Mouse (Mus musculus): ENCODE data around the gene Nxn. TPM values are rescaled to one million over a fixed set of nuclear protein-coding genes. Genes with fewer than 3 reads are reported as not detected.

Gene Nxn
- polyA plus RNA-seq, 1 experiment, result 4.8 TPM

DNA sequence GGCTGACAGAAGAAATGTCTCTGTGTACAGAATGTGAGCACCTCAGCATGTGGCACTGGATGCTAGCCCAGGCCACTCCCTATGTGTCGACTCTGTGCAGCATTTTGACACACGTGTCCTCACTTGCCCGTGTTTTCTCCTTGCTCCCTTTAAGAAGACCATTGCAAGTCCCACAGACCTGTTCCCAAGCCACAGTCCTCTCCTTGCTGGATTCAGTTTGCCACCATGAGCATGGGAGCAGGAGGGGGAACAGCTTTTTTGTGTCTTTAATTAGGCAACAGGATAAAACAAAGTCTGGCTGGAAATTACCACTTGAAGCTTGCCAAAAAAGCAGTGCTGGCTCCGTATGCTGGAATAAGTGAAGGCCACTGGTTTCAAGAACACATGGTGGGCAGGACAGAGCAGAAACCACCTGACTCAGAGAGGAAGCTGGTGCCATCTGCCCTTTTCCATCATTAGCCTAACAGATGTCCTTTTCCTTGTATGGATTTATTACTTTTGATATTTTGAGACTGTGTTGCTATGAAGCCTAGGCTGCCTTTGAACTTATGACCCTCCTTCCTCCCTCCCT lies 143.4 kb downstream of the Nxn start:
- no peak for TF ChIP-seq GATA1 (IDR thresholded peaks at IDR 0.05; ENCODE audit: low read length)

- TF ChIP-seq GATA1 (IDR thresholded peaks at IDR 0.05; ENCODE audit: low read length), result no peak
These were observed 145.0 kb downstream of the Nxn start for GRCm38 (mm10) chr11:76253918-76254264.

DNA sequence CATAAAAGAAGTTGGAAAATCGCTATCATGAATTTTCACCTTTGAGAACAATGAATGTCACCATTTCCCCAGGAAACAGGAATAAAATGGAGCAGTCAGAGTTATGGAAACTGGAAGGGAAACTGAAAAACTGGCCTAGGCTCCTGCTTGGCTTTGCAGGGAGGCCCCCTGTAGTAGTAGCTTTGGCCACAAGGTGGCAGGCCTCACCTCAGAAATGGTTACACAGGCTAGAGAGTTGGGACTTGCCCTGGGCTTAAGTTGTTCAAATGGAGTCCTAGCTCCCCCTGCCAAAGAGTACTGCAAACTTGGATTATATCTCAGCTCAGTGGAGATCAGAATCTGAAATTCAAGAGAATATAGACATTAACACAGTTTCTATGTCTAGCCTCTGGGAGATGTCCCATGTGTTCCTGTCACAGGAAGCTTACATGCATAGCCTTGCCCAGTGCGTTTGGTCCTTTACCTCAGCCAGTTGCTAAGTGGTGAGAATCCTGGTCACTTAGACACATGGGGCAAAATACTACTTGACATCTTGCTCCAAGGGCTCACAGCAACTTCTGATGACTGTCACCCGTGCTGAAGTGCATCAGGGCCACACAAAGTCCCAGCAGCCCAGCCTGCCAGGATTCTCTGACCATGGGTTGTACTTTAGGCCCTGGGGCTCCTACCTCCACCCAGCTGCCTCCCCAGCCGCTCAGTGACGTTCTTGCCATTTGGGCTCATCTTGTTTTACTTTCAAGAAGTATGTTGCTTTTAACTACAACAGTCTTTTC lies 145.6 kb downstream of the Nxn start:
- no peak for TF ChIP-seq GATA1 (IDR thresholded peaks at IDR 0.05; ENCODE audit: low read length)

- no peak for TF ChIP-seq GATA1 (IDR thresholded peaks at IDR 0.05; ENCODE audit: low read length)
These were observed 146.9 kb downstream of the Nxn start for GRCm38 (mm10) chr11:76252036-76252435.

DNA sequence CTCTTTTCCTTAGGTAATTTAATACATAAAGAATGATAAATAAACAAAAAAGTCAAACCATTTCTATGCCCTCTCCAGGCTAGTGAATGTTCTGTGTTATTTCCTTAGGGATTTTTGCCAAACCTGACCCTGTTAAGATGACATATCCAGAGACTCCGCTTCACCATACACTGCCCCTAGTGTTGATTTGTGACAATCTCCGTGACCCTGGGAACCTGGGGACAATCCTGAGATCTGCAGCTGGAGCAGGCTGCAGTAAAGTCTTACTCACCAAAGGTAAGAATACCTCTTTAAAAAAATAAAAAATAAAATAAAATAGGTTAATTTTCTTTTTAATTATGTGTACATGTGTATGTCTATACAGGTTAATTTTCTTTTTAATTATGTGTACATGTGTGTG lies 151.7 kb downstream of the Nxn start:
- no peak for TF ChIP-seq GATA1 (IDR thresholded peaks at IDR 0.05; ENCODE audit: low read length)

DNA sequence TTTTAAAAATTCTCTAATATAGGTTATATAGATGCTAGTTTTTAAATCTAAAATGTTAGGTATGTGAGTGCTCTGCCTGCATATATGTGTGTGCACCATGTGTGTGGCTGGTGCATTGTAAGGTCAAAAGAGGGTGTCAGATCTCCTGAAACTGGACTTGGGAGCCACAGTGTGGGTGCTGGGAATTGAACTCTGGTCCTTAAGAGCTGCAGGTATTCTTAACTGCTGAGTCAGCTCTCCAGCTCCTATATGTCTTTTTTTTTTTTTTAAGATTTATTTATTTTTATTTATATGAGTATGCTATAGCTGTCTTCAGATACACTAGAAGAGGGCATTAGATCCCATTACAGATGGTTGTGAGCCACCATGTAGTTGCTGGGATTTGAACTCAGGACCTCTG lies 152.5 kb downstream of the Nxn start:
- TF ChIP-seq GATA1 (IDR thresholded peaks at IDR 0.05; ENCODE audit: low read length), result no peak

- TF ChIP-seq GATA1 (IDR thresholded peaks at IDR 0.05; ENCODE audit: low read length), result no peak
These were observed 155.0 kb downstream of the Nxn start for GRCm38 (mm10) chr11:76243811-76244546.

- no peak for TF ChIP-seq GATA1 (IDR thresholded peaks at IDR 0.05; ENCODE audit: low read length)
These were observed 155.8 kb downstream of the Nxn start, which contains the start of the genes Mrm3 and Glod4 for GRCm38 (mm10) chr11:76242901-76243810. Gene Mrm3 (plus strand): TSS chr11:76243715. Gene Glod4 (minus strand): TSS chr11:76243725.

DNA sequence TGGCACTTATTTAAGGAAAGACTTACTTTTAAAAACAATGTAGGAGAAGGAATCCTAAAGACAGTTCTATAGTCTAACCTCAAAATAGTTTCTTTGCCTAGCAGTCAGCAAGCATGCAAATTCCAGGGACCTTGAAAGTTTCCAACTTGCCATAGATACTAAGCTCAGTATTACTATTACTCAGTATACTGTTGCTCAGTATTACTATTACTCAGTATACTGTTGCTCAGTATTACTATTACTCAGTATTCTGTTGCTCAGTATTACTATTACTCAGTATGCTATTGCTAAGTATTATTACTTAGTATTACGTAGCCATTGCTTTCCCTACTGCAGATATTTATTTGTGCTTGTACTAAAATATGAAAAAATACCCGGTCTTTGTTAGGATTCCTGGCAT lies 159.2 kb downstream of the Nxn start:
- no peak for TF ChIP-seq GATA1 (IDR thresholded peaks at IDR 0.05; ENCODE audit: low read length)

DNA sequence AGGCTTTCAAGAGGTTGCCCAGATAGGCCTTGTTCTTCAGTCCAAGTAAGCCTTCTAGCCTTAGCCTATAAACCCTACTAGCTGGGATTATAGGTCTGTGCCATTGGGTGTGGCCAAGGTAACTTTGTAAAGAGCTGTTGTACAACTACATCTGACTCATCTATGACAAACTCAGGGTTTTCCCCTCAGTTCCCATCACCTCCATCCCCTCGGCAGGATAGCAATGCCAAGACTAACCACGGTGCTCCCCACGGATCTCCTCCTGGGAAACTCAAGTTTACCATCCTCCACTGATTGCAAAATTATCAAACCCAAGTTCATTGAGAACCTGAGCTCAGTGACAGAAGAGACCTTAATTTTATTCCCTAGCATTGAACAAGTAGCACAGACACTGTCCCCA lies 162.8 kb downstream of the Nxn start:
- no peak for TF ChIP-seq GATA1 (IDR thresholded peaks at IDR 0.05; ENCODE audit: low read length)

DNA sequence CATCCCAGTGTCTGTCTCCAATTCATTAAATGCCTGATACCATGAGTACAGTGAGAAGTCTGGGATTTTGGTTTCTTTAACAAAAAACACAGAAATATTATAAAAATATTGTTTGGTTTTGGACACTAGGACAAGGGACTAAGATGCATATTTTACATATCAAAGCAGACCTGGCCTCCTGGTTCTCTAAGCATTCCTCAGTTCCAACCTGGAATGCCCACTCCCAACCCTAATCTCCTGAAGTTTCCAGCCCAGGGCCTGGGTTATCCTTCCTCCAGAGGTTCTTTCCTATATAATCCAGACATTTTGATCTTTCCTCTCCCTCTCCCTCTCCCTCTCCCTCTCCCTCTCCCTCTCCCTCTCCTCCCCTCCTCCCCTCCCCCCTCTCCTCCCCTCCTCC lies 173.9 kb downstream of the Nxn start:
- TF ChIP-seq GATA1 (IDR thresholded peaks at IDR 0.05; ENCODE audit: low read length), result no peak

DNA sequence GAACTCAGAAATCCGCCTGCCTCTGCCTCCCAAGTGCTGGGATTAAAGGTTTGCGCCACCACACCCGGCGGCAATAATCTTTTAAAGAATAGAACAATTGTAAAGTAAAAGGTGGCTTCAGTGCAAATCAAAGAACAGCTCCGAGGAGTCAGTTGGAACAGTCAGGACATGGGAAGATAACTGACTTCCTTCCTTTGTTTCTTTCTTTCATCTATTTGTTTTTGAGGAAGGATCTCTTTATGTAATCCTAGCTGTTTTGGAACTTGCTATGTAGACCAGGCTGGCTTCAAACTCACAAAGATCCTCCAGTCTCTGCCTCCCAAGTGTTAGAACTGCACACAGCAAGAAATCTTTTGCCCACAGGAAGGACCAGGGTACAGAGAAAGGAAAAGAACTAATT lies 174.3 kb downstream of the Nxn start:
- TF ChIP-seq GATA1 (IDR thresholded peaks at IDR 0.05; ENCODE audit: low read length), result no peak

- no peak for TF ChIP-seq GATA1 (IDR thresholded peaks at IDR 0.05; ENCODE audit: low read length)
These were observed 181.5 kb downstream of the Nxn start, which contains the start of the genes Dbil5 and Gemin4 for GRCm38 (mm10) chr11:76217390-76217800. Gene Dbil5 (plus strand): TSS chr11:76217608. Gene Gemin4 (minus strand): TSS chr11:76217664.

GRCm38 (mm10) chr11:76216681-76217389 lies 182.1 kb downstream of the Nxn start:
- no peak for TF ChIP-seq GATA1 (IDR thresholded peaks at IDR 0.05; ENCODE audit: low read length)

Measured in G1E-ER4 (cell line).